Mouse (Mus musculus): Measurements from ENCODE around the gene Tubal3.
A peak's percentile ranks its signal among the peaks of the same experiment; 100 is the strongest.
"Not testable (repeated sequence)": the region's sequence is repeated elsewhere in the genome, so short reads cannot be mapped to it uniquely, and the experiment has no call there.

Gene Tubal3

DNA sequence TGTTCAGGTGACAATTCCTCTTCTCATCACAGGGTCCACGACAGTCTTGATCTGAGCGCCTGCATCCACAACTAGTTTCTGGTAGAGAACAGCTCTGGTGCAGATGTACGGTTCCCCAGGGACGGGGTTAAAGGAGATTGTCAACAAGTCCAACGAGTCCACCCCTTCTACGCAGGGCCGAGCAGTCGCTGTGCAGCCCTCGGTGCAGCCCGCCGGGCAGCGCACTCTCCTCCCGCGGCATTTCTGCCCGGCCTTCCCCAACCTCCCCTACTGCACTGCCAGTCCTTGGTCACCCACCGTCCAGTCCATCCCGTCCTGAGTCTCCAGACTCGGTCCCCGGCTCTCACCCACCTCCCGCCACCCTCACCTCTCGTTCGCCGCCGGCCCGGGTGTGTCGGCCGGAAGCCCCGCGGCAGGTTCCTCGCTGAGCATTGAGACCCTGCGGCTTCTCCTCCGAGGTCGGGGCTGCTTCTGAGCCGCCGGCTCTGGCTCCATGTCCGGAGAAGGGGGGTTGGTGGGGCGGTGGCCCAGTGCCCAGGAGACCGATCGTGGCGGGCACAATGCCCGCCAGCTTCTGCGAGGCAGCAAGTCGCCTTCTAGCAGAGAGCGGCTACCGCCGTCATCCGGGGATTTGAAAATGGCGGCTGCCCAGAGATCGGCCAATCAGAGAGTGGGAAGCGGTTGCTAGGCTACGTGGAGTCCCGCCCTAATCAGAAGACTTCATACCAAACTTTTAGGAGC lies at the start of gene Tubal3, which contains the start of gene Net1:
Gene Tubal3 (plus strand): TSS at position 704 of the 741 bp plus-strand sequence.
Gene Net1 (minus strand): TSS at position 650 of the 741 bp plus-strand sequence.
- DNase-seq = peak; percentile 93

DNA sequence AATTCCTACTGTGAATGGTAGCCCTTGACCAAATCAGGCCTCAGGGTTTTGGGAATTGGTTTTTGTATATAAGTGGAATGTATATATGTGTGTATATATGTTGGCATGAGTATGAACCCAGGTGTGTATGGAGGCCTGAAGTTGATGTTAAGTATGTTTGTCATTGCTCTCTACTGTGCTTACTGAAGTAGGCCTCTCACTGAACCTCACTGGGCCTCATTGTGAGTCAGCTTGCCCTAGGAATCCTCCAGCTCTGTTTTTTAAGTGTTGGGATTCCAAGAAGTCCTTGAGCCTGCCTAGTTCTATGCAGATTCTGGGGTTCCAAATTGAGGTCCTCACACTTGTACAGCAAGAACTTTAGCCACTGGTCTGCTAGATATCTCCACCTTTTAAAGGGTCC lies 48.2 kb upstream of the Tubal3 start:
- no peak for DNase-seq

DNA sequence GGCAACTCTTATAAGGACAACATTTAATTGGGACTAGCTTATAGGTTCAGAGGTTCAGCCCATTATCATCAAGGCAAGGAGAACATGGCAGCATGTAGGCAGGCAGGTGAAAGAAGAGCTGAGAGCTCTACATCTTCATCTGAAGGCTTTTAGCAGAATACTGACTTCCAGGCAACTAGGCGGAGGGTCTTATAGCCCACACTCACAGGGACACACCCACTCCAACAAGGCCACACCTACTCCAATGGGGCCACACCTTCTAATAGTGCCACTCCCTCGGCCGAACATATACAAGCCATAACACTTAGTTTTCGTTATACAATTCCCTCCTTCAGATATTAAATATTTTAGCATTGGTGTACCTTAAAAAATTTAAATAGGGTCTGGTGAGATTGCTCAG lies 45.2 kb upstream of the Tubal3 start:
- no peak for DNase-seq

DNA sequence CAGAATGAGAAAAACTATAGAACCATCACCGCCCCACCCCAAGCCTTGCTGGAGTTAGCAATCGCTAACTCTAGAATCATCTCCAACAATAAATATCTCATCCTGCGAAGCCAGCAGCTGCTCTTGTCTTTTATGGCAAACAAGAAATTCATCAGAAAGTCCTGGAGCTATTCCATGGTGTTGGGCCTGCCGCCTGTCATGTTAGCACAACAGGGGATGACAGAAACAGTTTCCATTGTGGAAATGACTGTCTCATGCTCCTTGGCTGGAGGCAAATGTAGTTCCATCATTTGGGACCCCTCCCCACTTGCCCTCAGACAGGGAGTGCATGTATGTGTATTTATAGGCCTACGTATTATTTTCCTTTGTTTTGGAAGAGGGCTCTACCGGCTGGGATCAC lies 41.6 kb upstream of the Tubal3 start:
- DNase-seq = peak; percentile 84

DNA sequence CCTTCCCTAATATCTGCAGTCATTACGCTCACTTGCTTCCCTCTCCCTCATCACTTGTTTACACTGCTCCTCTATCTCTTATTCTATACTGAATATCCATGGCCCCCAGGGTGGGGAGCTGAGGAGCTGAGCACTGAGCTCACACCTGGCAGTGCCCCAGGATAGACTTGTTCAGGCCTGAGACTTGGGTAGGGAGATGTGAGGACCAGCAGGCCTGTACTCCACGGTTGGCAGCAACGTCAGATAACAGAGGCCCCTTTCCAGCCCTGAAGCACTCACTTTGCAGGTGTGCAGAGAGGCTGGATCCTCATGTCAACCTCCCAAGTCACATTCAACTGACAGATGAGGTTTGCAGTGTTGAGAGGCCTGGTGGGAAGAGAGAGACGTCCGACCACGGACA lies 40.9 kb upstream of the Tubal3 start:
- peak; percentile 33 for DNase-seq

DNA sequence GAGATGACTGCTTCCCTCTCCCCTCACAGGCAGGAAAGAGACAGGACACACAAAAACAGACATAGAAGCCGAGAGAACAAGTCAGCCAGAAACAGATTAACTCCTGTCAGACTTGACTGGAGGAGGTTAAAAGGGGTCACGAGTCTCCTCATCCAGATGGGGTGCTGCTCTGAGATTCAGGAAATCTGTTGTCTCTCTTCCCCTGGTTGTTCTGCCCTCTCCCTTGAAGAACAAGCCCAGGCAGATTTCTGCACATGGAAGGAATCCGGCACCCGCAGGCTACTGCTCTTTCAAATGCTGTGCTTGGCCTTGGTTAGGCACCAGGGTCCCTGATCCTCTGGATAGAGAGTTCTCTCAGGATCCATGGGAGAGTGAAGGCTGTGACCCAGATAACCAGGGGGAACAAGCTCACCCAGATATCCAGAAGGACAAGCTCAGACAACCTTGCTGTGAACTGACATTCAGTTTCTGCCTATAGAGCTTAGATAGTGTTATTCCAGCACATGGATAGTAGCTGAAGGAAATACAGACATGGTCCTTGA lies 40.3 kb upstream of the Tubal3 start:
- no peak for DNase-seq

DNA sequence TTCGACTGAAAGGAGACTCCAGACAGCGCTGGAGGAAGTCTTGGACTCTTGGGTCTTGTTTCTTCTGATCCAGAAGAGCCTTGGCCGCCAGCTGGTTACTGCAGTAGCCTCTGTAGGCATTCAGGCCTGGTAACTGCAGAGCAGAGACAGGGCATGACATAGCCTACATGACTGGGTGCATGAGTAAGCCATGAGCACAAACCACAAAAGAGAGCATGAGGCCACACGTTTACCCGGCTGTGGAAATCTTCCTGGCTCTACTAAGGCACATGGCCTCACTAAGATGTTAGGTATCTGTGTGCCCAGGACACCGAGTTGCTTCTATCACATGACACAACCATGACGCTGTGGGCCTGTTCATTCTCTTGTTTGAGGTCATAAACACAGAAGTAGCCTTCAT lies 31.4 kb upstream of the Tubal3 start:
- DNase-seq = no peak

DNA sequence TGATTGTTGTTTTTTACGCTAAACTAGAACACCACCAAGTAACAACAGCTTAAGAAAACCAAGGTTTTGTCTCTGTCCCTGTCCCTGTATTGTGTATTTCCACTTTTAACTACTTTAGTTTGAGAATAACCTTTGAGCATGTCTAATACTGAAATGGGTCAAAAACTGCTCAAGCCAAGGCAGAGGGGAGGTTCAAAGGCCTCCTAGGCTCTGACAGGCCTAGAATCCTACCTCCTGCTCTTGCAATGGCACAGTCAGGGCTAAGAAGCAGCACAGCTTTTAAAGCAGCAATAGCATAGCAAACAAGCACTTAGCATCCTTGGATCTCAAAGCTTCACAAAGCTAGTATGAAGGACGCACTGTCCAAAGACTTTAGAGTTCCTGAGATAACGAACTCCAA lies 29.0 kb upstream of the Tubal3 start:
- no peak for DNase-seq

DNA sequence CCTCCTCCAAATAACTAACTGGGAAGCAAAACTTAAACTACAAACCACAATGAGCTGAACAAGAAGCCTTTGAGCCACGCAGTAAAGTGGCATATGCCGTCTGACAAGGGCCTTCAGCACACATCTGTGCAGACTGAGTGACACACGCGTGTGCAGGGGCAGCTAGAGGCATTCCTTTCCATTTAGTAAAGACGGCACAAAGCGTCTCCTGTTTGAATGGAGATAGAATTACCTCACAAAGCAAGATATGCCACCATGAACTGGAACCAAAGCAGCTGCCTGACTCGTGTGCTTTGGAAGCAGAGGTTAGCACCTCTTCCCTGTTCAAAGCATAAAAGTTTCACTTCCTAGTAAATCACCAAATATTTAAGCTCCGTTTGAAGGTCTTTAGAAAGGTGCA lies 28.0 kb upstream of the Tubal3 start:
- DNase-seq = no peak

DNA sequence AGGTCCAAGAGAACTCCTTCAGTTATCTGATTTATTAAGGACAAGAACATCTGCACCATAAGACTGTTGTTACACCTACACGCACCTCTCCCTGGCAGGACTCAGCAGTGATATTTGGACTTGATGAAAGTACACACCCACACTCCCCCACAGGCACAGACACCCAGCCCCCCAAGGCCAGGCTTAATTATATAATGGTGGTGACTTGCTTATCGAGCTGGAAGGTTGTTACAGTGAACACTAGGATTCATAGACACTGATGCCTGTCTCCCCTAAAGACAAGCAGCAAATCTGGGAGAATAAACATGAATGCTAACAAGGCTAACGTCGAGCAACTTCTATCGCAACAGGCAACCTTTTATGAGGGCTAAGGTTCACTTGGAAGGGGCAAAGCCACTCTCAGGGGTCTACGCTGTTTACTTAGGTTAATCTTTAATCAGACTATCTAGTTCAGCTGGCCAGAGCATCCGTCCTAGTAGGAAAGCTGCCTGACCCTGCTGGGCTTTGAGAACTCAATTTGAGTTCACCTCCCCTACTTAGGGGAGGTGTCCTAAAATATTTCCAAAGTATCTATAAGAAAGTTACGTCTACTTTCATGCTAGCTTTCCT lies 26.5 kb upstream of the Tubal3 start:
- DNase-seq = no peak

DNA sequence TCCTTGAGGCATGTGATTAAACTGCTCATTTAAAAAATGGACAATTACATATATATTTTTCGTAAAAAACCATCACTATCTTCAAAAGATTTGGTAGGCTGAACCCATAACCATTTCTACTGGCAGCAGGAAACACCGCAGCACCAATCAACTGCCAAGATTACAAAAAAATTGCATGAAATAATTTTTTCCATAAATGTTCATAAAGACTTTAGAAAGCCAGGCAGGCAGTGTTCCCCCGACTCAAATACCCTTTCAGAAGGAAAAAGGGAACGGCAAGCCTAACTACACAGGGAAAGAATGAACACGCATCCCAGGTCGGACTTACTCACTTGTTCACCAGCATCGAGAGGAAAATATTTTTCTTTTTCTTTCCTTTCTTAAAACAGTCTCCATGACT lies 25.5 kb upstream of the Tubal3 start:
- no peak for DNase-seq

DNA sequence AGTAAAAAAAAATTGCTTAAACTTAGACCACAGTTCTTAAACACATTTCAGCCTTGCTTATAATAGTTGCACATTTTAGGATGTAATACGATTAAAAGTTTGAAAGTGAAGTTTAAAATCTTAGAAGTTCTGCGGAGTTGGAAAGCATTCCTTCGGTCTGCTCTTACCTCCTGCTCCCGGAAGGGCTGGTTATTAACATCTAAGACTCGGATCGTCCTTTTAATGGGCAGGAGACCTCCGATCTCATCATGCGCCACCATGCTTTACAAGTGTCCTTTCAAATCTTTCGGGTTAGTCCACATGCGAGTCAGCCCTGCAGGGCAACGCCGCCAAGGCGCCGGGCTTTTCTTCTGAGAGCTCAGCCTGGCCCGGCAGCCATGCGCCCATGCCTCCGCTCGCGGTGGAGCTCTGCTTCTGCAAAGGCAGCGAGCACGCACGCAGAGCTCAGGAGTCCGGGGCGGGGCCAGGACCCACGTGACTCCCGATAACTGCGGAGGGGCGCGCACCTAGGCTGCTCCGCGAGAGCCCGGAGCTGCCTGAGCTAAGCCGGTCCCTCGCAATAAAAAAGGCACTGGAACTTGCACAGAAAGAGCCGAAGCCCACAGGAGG lies 24.8 kb upstream of the Tubal3 start:
- peak; percentile 95 for DNase-seq

DNA sequence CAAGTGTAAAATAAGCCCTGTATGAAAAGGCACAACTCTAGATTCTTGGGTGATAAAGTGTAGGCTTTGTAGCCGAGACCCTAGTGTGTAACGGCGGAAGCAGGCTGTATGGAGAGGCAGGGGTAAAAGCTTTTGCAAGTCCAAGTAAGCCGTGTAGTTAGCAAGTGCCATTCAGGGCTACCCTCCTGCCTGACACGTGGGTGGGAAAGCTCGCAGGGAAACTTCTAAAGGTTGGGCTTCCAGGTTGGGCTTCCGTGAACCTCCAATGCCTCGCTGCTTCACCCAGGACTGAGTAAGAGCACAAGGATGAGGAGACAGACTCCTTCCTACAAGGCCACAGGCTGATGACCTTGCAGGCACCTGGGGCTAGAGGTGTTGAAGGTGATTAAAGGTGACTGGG lies 23.5 kb upstream of the Tubal3 start:
- no peak for DNase-seq

DNA sequence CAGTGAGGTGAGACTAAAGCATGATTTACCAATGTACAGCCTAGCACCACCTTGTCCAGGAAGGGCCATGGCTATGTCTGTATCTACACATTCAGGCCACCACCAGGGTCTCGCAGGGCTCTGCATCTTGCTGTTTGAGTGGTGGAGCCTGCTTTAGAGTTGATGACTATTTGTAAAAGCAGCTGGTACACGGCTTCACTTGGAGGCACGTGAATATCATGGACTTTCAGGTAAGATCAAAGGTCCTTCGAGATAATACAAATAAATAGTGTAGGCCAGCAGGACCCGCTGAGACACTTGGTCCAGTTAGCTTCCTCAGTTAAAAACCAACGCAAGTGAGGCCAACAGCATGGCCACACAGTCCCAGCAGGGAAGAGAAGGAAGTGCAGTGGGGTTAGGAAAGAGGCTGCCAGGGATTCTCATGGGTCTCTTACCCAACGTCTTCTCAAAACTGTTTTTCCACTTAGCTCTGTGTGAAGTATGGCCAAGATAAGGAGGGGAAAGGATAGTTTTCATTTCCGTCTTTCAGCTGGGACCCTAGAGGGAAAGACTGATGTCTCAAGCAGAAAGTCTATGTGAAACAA lies 22.6 kb upstream of the Tubal3 start:
- no peak for DNase-seq

DNA sequence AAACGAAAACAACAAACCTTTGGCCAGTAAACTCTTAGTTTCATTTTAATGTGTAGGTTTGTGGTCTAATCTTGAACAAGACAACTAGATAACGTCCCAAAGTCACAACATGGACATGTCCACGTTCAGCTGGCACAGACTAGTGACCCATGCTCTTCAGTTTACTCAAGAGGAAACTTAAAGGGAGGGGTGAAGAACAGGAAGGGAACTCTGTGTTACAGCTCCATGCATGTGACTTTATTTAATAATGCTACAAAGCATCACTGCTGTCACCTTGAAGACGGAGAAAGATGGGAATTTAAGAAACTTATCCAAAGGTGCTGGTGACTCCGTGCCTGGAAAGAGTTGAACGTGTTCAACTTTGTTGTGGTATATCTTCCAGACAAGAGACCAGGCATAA lies 22.0 kb upstream of the Tubal3 start:
- DNase-seq = no peak

DNA sequence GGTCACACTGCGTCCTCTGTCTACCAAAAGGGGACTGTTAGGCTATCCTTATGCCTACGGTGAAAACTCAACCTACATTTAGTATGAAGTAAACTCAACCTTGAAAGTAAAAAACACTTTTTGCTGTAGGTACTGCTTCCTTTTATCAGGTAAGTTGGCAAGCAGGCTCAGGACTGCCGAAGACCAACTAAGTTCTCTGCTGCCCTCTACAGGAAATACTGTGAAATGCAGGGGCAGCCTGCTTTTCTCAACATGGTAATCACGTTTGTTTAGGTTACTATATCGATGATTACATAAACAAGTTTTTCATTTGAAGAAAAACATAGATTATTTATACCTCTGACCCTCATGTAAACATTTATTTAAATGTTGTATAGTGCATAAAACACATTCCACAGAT lies 21.2 kb upstream of the Tubal3 start:
- peak; percentile 77 for DNase-seq

DNA sequence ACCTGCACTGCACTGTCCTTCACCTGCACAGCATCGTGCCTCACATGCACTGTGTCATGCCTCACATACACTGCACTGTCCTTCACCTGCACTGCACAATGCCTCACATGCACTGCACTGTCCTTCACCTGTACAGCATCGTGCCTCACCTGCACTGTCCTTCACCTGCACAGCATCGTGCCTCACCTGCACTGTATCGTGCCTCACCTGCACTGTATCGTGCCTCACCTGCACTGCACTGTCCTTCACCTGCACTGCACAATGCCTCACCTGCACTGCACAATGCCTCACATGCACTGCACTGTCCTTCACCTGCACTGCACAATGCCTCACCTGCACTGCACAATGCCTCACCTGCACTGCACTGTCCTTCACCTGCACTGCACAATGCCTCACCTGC lies 19.9 kb upstream of the Tubal3 start:
- DNase-seq = not testable (repeated sequence)

DNA sequence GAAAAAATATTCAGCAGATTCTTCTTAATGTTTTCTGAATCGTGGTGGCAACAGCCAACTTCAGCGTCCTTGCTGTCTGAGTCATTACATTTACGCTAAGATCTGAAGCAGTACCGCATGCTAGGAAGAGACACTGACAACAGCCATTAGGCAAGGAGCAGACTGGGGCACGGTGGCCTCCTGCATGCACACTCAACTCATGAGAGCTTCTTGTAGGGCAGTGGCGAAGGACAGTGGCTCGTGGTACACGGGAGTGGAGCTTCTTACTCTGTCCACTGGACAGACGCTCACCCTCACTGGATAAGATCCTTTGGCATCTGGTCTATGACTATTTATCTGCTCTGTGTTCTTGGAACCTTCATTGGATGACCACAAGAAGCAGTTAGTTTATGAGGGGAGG lies 18.8 kb upstream of the Tubal3 start:
- DNase-seq = no peak

DNA sequence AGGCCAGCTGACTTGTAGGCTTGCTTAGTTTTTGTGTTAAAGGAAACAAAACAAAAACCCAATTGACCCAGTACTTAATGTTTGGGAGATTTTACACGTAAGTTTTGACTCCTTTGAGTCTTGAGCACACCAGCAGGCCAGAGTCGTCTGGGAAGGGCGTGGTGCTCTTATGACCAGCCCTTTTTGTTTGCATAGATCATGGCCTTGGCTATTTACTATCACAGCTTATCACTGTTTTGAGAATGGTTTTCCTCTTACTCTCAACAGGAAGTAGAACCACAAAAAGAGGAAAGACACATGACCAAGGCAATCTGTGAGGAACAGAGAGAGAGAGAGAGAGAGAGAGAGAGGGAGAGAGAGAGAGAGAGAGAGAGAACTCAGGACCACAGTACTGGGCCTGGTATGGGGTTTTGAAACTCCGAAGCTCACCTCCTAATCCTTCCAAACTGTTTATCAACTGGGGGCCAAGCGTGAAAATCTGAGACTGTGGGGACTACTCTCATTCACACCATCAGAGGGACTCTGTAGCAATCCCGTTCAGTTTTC lies 10.8 kb upstream of the Tubal3 start:
- no peak for DNase-seq

DNA sequence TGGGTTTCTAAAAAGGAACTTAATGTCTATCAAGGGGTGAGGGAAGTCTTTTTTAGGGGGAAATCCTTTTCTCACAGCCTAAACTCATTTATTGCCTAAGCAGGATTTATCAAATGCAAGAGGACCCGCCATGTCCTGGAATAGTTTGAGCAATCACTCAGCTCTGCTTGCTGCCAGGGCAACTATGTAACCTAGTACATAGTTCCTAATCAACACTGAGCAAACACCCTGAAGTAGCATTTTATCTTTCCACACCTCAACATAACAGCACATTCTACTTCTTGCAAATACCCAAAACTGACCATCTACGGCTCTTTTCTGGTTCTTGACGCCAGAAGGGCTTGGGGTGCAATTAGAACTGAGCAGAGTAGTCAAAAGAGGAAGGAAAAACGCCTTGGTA lies 9.8 kb upstream of the Tubal3 start:
- DNase-seq = no peak

DNA sequence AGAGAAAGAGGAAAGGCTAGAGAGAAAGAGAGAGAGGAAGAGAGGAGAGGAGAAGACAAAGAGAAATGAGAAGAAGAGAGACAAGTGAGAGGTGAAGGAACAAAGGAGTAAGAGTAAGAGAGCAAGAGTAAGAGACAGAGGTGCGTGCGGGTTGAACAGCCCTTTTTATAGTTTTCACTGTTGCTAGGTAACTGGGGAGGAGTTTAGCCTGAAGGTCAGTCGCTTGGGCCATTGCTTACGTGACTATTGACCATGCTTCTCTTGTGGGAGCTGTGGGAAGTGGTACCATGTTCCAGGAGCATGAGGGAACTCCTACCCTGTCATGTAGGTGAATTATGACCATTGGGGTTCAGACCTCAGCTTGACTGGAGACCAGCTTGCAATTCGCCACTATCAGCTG lies 7.7 kb upstream of the Tubal3 start:
- DNase-seq = no peak

DNA sequence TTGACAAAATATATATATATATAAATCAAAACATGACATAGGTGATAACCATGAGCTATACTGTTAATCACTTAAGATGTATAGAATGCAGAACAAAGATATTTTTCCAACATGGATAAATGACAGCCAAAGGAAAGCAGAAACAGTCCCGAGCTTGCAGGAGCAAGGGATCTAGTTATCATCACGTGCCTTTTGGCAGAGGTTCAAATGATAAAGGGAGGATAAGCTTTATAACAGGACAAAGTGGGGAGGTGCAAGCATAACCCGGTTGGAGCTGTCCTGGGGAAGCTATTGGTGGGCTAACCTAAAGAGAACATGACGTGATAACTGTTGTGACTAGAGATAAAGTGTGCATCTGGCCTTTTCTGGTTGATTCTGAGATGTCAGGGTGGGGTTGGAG lies 4.6 kb upstream of the Tubal3 start:
- DNase-seq = no peak

DNA sequence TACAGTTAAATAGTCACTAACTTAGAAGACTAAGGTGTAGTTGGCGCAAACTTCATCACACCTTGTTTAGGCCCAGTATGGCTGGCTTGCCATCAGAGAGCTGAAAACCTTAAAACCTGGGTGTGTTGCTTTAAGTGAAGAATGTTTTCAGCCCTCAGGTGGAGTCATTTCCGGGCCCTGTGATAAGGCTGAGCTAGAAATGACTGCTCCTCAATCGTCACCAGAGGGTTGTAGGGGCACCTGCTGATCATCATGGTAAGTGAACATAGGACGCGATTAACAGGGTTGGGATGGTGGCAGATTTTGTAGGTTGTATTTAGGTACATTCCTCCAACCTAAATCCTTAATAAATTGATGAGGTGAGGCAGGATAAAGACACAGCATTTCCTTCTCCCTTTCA lies 6.4 kb downstream of the Tubal3 start:
- no peak for DNase-seq

DNA sequence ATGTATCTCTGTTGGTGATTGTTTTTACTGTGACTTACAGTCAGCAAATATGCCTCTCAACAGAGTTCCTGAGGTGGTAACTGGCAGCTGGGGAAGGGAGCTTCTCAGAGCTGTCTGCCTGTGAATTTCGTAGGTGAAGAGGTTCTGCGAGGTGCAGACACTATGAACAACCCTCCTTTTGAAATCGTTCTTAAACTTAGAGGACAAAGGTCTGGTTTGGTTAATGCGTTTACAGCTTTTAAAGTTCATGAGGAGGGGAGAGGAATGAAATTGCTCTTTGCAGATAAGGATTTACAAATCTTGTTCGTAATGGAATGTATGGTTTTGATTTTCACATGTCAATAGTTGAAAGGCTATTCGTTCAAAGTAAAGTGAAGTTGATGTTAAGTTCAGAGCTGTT lies 7.6 kb downstream of the Tubal3 start:
- no peak for DNase-seq
